Mouse (Mus musculus) bone marrow, adult 2 months (tissue): ENCODE measurements around the gene Epb41l5. TPM values are rescaled to one million over a fixed set of nuclear protein-coding genes. Genes with fewer than 3 reads are reported as not detected.

ENCODE experiments used
- H3K27ac ChIP-seq: fragments of 200-500 bp; 2 replicates; pipeline ENCODE4 v1.5.1; 2012; ENCODE audit warnings: low read depth, mild to moderate bottlenecking, control low read depth, inconsistent platforms, low read length; ENCODE audit not compliant: control insufficient read depth, poor library complexity, insufficient read depth
- H3K4me1 ChIP-seq: fragments of 200-500 bp; 2 replicates; pipeline ENCODE4 v1.6.1; 2011; ENCODE audit warnings: low read length; ENCODE audit not compliant: control insufficient read depth, insufficient read depth
- H3K4me3 ChIP-seq: fragments of 200-500 bp; replicated peaks from 2 replicates; pipeline ENCODE3; 2011; ENCODE audit warnings: mild to moderate bottlenecking, low read depth, low read length, control low read depth; ENCODE audit not compliant: control insufficient read depth
- CTCF ChIP-seq: fragments of 200-500 bp; IDR thresholded peaks from 2 replicates; pipeline ENCODE4 v1.5.1; 2011; ENCODE audit warnings: low read length, control low read depth; ENCODE audit not compliant: control insufficient read depth, insufficient read depth
- POLR2A ChIP-seq: fragments of 200-500 bp; IDR thresholded peaks from 2 replicates; pipeline ENCODE4 v1.6.1; 2011; ENCODE audit warnings: low read depth, mild to moderate bottlenecking, control low read depth, low read length, borderline replicate concordance; ENCODE audit not compliant: control insufficient read depth
- WGBS: fragments of 180-500 bp; shearing (Covaris S2); methylation state at CpG from one replicate; pipeline ENCODE4 v1.1.7; 2018; 5-methylcytosine and 5-hydroxymethylcytosine counted together
- polyA plus RNA-seq: library from polyadenylated mRNA; stranded (reverse); fragments of >200 nt; gene quantifications from 2 replicates; pipeline ENCODE4 v1.2.4, GENCODE M21; 2011; ENCODE audit warnings: low replicate concordance; ENCODE audit not compliant: missing spikeins, insufficient read depth, insufficient read length

Epb41l5 gene
- polyA plus RNA-seq, 1 experiment = 2.4 TPM

DNA sequence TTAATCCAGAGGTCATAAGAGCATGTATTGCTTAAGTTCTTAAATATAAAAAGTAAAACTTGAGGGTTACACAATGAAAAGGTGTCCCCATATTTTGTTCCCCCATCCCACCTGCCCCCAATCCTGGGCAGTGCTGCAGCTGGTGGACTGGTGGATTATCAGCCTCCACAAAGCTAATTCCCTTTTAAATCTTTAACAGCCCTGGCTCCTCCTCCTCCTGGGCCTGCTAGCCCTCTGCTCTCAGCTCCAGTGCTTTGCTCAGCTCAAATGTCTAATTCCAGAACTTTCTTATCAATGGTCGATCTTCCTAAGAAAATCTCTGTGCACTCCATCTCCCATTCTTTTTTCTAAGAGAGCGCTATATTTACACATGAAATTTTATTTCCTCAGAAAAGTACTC, 2.4 kb downstream of the Epb41l5 start:
- TF ChIP-seq CTCF (no peak), POLR2A (no peak)
- H3K4me3 ChIP-seq = no peak overlapping the region
- H3K4me1 ChIP-seq = no peaks in the 10 kb centered on the region; the same call in 1 of the 2 replicates
- H3K27ac ChIP-seq = no peak overlapping the region
- 79% methylated on average over 2 of the region's 2 CpGs for WGBS

DNA sequence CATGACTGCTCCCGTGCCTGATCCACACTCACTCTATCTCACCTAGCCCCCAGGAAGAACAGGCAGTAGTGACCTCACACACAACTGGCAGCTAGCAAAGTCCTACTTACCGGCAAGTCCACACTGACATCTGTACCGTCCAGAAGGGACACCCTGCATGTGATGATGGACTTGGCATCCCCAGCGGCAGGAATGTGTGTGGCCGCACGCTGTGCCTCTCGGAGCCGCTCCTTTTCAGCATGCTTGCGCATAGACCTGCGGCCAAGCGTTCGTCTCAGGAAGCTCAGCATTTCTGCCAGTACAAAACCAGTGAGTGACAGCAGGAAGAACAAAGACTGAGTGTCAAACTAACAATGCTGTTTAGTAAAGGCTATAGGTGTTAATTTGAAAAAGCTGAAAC, 6.4 kb downstream of the Epb41l5 start:
- Histone ChIP-seq H3K4me3 (no peak overlapping the region), H3K27ac (no peak overlapping the region), H3K4me1 (no peaks in the 10 kb centered on the region)
- 25% methylated on average over 12 of the region's 12 CpGs for WGBS
- no peak for TF ChIP-seq CTCF

DNA sequence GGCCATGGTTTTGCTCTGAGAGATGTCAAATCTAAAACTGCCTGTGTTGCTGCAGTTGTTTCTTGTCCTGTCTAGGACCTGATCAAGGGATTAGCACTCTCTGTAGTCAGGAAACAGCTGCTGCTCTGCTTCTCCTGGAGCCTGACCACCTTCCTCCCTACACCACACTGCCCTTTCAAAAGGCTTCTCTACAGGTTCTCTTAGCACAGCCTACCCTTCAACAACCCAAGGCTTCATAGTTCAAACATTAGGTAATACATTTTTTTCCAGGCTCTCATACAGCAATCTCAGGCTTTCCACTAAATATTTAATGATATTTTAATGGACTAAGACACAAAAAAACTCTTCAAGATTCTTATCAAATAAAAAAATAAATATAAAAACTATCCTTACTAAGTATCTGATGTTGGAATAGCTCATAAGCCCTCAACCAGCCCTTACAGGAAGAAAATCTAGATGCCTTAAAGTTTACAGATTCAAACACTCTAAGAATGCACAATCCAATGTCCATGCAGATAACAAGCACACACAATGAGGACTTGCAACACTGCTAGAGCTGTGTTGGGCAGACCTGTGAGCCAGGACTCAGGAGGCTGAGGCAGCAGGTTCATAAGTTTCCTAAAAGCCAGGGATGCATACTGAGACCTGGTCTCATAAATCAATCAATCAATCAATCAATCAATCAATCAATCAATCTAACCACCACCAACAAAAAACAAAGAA, 7.5 kb downstream of the Epb41l5 start:
- H3K4me3 ChIP-seq = no peak overlapping the region
- H3K27ac ChIP-seq = no peak overlapping the region
- TF ChIP-seq POLR2A (no peak), CTCF (no peak)
- no peaks in the 10 kb centered on the region for H3K4me1 ChIP-seq

DNA sequence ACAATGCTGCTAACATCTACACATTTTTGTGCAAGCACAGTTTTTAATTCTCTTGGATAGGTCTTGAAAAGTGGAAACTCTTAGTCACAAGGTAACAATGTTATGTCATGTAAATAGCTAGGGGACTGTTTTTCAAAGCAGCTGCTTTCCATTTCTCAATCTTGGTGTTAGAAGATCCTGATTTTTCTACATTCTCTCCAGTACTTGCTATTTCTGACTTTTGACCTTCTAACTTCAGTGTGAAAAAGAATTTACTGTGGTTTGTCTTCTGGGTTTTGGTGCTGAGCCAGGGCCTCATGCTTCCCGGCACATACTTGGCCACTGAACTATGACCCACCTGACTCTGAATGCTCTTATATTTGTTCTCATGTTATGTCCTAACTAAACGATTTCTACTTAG, 8.8 kb downstream of the Epb41l5 start:
- TF ChIP-seq POLR2A (no peak), CTCF (no peak)
- Histone ChIP-seq H3K27ac (no peak overlapping the region), H3K4me3 (no peak overlapping the region), H3K4me1 (no peaks in the 10 kb centered on the region)
- 46% methylated on average over 2 of the region's 2 CpGs for WGBS

DNA sequence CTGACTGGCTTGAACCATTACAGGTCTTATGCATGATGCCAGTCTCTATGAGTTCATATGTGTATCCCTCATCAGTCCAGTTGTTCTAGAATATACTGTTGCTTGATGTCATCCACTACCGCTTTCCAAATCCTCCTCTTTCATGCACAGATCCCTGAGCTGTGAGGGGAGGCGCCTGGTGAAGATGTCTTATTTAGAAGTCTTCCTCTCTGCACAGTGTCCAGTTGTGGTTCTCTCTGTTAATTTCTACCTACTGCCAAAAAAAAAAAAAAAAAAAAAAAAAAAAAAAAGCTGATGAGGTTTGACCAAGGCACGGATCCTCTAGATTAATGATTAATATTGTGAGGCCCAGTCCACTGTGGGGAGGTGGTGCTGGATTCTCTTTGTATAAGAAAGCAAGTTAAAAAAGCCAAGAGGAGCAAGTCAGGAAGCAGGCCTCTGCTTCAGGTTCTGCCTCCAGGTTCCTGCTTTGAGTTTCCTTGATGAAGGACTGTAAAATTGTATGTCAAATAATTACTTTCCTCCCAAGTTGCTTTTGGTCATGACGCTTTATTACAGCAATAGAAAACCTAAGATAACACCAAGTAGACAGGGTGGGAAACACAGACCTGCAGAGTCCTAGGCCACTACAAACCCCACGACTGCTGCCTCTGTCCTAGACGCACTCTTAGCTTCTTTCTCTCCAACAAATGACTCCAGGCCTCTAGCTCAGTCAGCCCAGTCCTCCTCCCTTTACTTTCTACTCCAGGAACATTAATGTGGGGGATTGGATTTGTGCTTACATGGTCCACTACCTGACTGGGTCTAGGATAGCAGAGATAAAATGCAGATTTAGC, 11.4 kb downstream of the Epb41l5 start:
- H3K4me3 ChIP-seq = no peak overlapping the region
- no peak for TF ChIP-seq CTCF
- no peak for TF ChIP-seq POLR2A
- H3K4me1 ChIP-seq = no peaks in the 10 kb centered on the region
- H3K27ac ChIP-seq = no peak overlapping the region
- WGBS = 82% methylated on average over 6 of the region's 6 CpGs

DNA sequence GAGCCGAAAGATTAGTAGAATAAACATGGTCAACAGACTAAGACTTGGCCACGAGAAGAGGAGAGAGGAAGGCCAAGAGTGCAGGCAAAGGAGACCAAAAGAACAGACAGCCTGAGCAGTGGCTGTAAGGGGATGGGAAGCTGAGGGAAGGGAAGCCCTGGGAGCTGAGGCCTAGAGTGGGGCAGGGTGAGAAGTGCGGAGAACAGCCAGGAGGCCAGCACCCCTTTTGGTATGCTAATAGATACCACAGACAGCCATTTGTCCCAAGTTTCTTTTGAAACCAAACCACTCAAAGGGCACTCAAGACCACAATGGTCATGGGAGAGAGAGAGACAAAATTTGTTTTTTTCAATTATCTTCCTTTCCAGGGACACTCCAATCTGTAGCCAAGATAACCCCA, 14.1 kb downstream of the Epb41l5 start:
- Histone ChIP-seq H3K27ac (no peak overlapping the region), H3K4me3 (no peak overlapping the region), H3K4me1 (no peaks in the 10 kb centered on the region)
- TF ChIP-seq POLR2A (no peak), CTCF (no peak)
- 81% methylated on average over 3 of the region's 3 CpGs for WGBS

DNA sequence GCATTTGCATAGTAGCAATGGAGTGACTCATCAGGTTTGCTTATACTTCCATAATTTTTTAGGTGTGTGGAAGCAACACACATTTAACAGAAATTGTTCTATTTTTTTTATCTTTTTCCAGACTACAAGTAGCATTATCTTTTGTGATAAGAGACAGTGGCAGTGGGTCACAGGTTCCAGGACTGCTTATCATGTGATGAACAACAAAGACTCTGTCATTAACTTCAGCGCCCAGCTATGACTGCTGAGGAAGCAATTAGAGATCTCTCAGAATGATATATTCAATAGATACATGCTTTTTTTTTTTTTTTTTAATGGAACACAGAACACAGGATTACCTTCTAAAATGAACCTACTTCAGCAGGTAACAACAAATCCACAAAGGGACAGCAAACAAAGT, 18.4 kb downstream of the Epb41l5 start:
- 48% methylated on average over 1 of the region's 1 CpGs for WGBS
- Histone ChIP-seq H3K27ac (no peak overlapping the region), H3K4me1 (no peaks in the 10 kb centered on the region), H3K4me3 (no peak overlapping the region)
- no peak for TF ChIP-seq POLR2A
- TF ChIP-seq CTCF = no peak

DNA sequence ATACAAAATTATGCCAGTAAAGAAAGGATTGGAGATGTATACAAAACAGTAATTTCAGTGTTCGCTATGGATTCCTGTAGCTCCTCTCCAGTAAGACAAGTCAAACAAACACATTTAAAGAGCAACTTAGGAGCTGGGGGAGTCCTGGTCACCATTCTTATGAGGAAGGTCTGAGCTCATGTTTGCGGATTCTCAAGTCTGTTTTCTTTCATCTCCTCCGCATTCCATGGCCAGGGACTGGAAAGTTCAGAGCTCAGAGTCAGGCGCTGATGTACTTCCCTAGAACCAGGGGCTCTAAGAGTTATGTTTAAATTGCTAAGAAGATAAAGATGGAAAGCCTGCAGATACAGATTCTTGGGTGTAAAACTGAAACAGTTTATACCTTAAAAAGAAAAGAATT, 22.0 kb downstream of the Epb41l5 start:
- 89% methylated on average over 4 of the region's 4 CpGs for WGBS
- TF ChIP-seq POLR2A = no peak
- TF ChIP-seq CTCF = no peak

DNA sequence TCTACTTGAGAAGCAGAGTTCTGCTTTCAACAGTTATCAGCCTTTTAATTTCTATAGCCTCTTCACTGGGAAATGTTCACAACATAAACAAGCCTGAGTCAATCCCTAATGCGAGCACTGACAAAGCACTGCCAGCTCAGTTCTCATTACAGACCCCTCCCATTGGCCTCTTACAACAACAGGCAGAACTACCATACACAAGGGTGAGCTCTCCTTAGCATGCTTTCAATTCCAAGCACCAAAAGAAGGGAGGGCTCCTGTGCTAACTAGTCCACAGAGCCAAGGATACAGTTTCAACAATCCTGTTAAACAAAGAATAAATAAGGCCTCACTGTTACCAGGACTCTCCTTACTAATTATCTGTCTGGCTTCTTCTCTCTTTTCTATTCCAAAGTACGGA, 24.4 kb downstream of the Epb41l5 start:
- H3K4me3 ChIP-seq = no peak overlapping the region
- WGBS = 80% methylated on average over 2 of the region's 2 CpGs
- H3K4me1 ChIP-seq = no peaks in the 10 kb centered on the region
- H3K27ac ChIP-seq = no peak overlapping the region
- TF ChIP-seq CTCF (no peak), POLR2A (no peak)

More for the DNA sequence above, 22.0 kb downstream of the Epb41l5 start:
- Histone ChIP-seq H3K4me3 (no peak overlapping the region), H3K4me1 (no peaks in the 10 kb centered on the region), H3K27ac (no peak overlapping the region)
